ENCODE assay signal across 8 mouse cellular contexts in the genomic region with DNA sequence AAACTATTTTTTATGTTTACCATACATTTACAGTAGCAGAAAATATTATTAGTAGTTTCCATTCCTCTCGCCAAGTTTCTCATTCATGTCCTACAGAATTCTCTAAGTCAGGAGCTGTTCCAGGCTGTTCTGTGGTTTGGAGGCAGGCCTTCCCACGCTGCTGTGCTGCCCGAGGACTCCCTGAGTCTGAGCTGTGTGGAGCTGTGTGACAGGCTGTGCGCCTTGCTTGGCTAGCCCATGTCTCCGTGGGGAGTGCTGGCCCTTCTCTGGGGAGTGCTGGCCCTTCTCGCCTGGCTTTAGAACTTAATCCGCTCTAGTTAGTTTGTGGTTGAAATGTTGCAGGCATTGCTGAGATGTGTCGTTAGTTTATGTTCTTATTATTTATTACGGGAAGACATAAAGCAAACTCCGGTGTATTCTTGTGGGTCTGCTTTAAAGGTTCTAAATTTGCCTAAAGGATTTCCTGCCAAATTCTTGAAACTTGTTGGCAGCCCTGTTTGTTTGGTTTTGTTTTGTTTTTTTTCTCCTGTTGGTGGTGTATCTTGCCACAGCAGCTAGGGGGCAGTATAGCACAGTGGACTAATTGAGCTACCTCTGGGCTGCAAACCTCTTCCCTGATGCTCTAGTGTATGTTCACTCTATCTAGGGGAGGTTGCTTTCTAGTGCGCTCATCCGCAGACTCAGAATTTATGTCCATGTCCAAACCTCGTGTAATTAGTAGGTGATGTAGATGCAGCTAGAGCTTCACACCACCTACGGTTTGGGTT. TPM values are rescaled to one million over a fixed set of nuclear protein-coding genes. Genes with fewer than 3 reads are reported as not detected.
DNase-seq lines count a peak whose midpoint lies in the region; ATAC-seq and TF ChIP-seq lines count a peak whose summit lies in the region.
"Had no signal": no experiment of that assay in that cellular context is flagged by ENCODE, and none has a peak within 500 bp of the region (broad histone marks: within the 10 kb centered on the region; RNA-seq: fewer than 3 reads in every experiment).

No protein-coding gene starts in this region.

- H3K36me3 ChIP-seq in thymus, adult 2 months (ENCODE audit: control insufficient read depth, insufficient read depth, low read length), result no peaks in the 10 kb centered on the region
- H3K36me3 ChIP-seq: hindbrain, embryonic 15.5 days had no signal

- peak; percentile 68 for DNase-seq in thymus, adult 2 months
- DNase-seq in thymus, adult 18-20 months, result no peak
- peak; percentile 63 to 76 for DNase-seq in cerebellum, postnatal 36 days
- peak; percentile 67 to 80 for DNase-seq in heart, postnatal 14 days
- peak; percentile 63 to 64 for DNase-seq in left cerebral cortex, postnatal 14 days (ENCODE audit: low spot score in 2 of 2)
- DNase-seq in retina, adult 2 months (ENCODE audit: low read depth, low spot score), result peak; percentile 44

- no peak overlapping the region for H3K27ac ChIP-seq in thymus, adult 2 months (ENCODE audit: control insufficient read depth, insufficient read depth, low read length)
- H3K27ac ChIP-seq: hindbrain, embryonic 15.5 days had no signal

- H3K27me3 ChIP-seq in thymus, adult 2 months (ENCODE audit: control insufficient read depth, insufficient read depth, low read length), result no peaks in the 10 kb centered on the region
- H3K27me3 ChIP-seq: hindbrain, embryonic 15.5 days had no signal

- peak; percentile 37; the same call in 1 of the 2 replicates for TF ChIP-seq CTCF in thymus, adult 2 months (IDR thresholded peaks at IDR 0.05; ENCODE audit: borderline replicate concordance, control insufficient read depth, extremely low read depth, insufficient read depth, low read length, poor library complexity)

- peaks cover 28% of the 10 kb centered on the region for H3K4me1 ChIP-seq in thymus, adult 2 months (replicated peaks; ENCODE audit: control insufficient read depth, insufficient read depth, low read length)

- intact Hi-C loops in heart, postnatal 14 days (cut with DNase I), result loop anchor here (2.0 to 5.0 kb wide), 4 partner anchors 60 to 262 kb away; no protein-coding TSS in a partner anchor
- intact Hi-C loops in left cerebral cortex, postnatal 14 days (cut with DNase I), result loop anchor here (5.0 kb wide), 3 partner anchors 58 to 322 kb away; no protein-coding TSS in a partner anchor

- no peak overlapping the region for H3K4me3 ChIP-seq in thymus, adult 2 months (ENCODE audit: control insufficient read depth, insufficient read depth, low read length)
- H3K4me3 ChIP-seq: hindbrain, embryonic 15.5 days had no signal

- TF ChIP-seq POLR2A in thymus, adult 2 months (IDR thresholded peaks at IDR 0.05; ENCODE audit: control insufficient read depth, extremely low read depth, insufficient read depth, low read length, poor library complexity), result no peak

- peak; percentile 53 for ATAC-seq in activated CD4-positive, CD25-positive, alpha-beta regulatory T cell, adult 4 months

- WGBS in thymus, adult 2 months, result 75% methylated on average over 14 of the region's 14 CpGs

RNA-seq across cellular contexts. Expression of a gene that starts 34.2 kb away (rescaled TPM):
- 42.8 and 58.3 TPM in 2 replicates for polyA plus RNA-seq in thymus, adult 2 months (2012; rRNA removed)
- 10 to 100 TPM; 14.6 to 17.4 TPM for polyA plus RNA-seq in activated CD4-positive, CD25-positive, alpha-beta regulatory T cell, adult 4 months (2017; shearing (Covaris generic))
- total RNA-seq in heart, postnatal 14 days (2021), result 10 to 100 TPM; 33.0 to 34.8 TPM
- 10 to 100 TPM; 78.0 to 88.1 TPM for total RNA-seq in left cerebral cortex, postnatal 14 days (2021)

Comparison
In these comparisons a context has a peak if more than half of its experiments do, and no peak if none do; other contexts are left out.
1. DNase-seq: peak in thymus, adult 2 months (single experiment), cerebellum, postnatal 36 days (2 of 2), heart, postnatal 14 days (2 of 2), left cerebral cortex, postnatal 14 days (2 of 2) and retina, adult 2 months (single experiment); none in thymus, adult 18-20 months (0 of 2).